Comparison of ENCODE assay signal across 8 mouse cellular contexts in genomic region chr8:122500856-122501255, GRCm38 (mm10). TPM values are rescaled to one million over a fixed set of nuclear protein-coding genes. Genes with fewer than 3 reads are reported as not detected.
A peak's percentile ranks its signal among the peaks of the same experiment; 100 is the strongest.
DNase-seq lines count a peak whose midpoint lies in the region; ATAC-seq lines count a peak whose summit lies in the region.

No protein-coding gene starts in this region.

- no peak overlapping the region for H3K9ac ChIP-seq in forebrain, embryonic 12.5 days
- H3K9ac ChIP-seq in lung, embryonic 16.5 days (ENCODE audit: low read length) = no peak overlapping the region

- no peaks in the 10 kb centered on the region for H3K36me3 ChIP-seq in forebrain, embryonic 12.5 days (replicated peaks)
- peaks cover 45% of the 10 kb centered on the region for H3K36me3 ChIP-seq in lung, embryonic 16.5 days (ENCODE audit: control insufficient read depth, insufficient read depth, low read length)

- peak; percentile 86 for DNase-seq in ES-CJ7 (ENCODE audit: low read depth, low spot score)
- peak; percentile 74 for DNase-seq in c-Kit-positive CD71-negative TER-119-negative erythroid progenitor cells, embryonic 14.5 days (ENCODE audit: low read depth)
- DNase-seq in heart, postnatal 36 days = peak; percentile 81 to 86
- DNase-seq in layer of hippocampus, adult 9-11 months = peak; percentile 61
- peak; percentile 53 for DNase-seq in retina, adult 2 months (ENCODE audit: low read depth, low spot score)
- DNase-seq in thymus, postnatal 10 days (ENCODE audit: low spot score in 2 of 2) = peak; percentile 40 to 81

- peak; percentile 65 for ATAC-seq in forebrain, embryonic 12.5 days (ENCODE audit: low FRiP score)
- ATAC-seq in lung, embryonic 16.5 days (ENCODE audit: low read depth) = peak; percentile 78

- H3K27me3 ChIP-seq in forebrain, embryonic 12.5 days = no peaks in the 10 kb centered on the region
- H3K27me3 ChIP-seq in lung, embryonic 16.5 days (ENCODE audit: control insufficient read depth, insufficient read depth, low read depth, low read length) = no peaks in the 10 kb centered on the region

- no peaks in the 10 kb centered on the region for H3K9me3 ChIP-seq in forebrain, embryonic 12.5 days
- H3K9me3 ChIP-seq in lung, embryonic 16.5 days (ENCODE audit: control insufficient read depth, low read length) = no peaks in the 10 kb centered on the region

- H3K4me2 ChIP-seq in forebrain, embryonic 12.5 days = no peak overlapping the region
- no peak overlapping the region for H3K4me2 ChIP-seq in lung, embryonic 16.5 days (ENCODE audit: low read depth, low read length)

- no peak overlapping the region for H3K27ac ChIP-seq in forebrain, embryonic 12.5 days
- H3K27ac ChIP-seq in lung, embryonic 16.5 days (ENCODE audit: low read length) = no peak overlapping the region

- H3K4me3 ChIP-seq in forebrain, embryonic 12.5 days (replicated peaks) = no peak overlapping the region
- H3K4me3 ChIP-seq in lung, embryonic 16.5 days (ENCODE audit: low read length) = no peak overlapping the region

- no peaks in the 10 kb centered on the region for H3K4me1 ChIP-seq in forebrain, embryonic 12.5 days
- 0 out of 2 replicates have a peak, but pooled peaks cover 2% of the 10 kb centered on the region for H3K4me1 ChIP-seq in lung, embryonic 16.5 days (replicated peaks; ENCODE audit: control insufficient read depth, insufficient read depth, low read length)

- intact Hi-C loops in heart, postnatal 36 days (cut with DNase I) = loop anchor here (1.0 to 2.0 kb wide), 3 partner anchors 50 to 329 kb away; partner anchors contain the start of gene Piezo1

- WGBS in forebrain, embryonic 12.5 days = 37% methylated on average over 10 of the region's 10 CpGs
- 28% methylated on average over 10 of the region's 10 CpGs for WGBS in lung, embryonic 16.5 days

RNA-seq across cellular contexts. Expression of gene Ctu2, which starts 24.9 kb away (rescaled TPM):
- 79.6 and 83.2 TPM in 2 replicates for polyA plus RNA-seq in forebrain, embryonic 12.5 days (2016; fragmentation: Nextera tagmentation; extraction: Ambion mirVana)
- 10 to 100 TPM in 1 of 2 experiments, 1 to 10 TPM in 1; 7.1 to 10.7 TPM for total RNA-seq in heart, postnatal 36 days (2021)
- 34.7 and 36.9 TPM in 2 replicates for polyA plus RNA-seq in lung, embryonic 16.5 days (2015; fragmentation: Nextera tagmentation; extraction: Ambion mirVana)

RNA-seq across cellular contexts. Expression of gene Rnf166, which starts 25.0 kb away (rescaled TPM):
- polyA plus RNA-seq in forebrain, embryonic 12.5 days (2016; fragmentation: Nextera tagmentation; extraction: Ambion mirVana) = 35.1 and 35.4 TPM in 2 replicates
- total RNA-seq in heart, postnatal 36 days (2021) = 10 to 100 TPM; 37.3 to 40.0 TPM
- polyA plus RNA-seq in lung, embryonic 16.5 days (2015; fragmentation: Nextera tagmentation; extraction: Ambion mirVana) = 38.1 and 40.1 TPM in 2 replicates

RNA-seq across cellular contexts. Expression of gene Snai3, which starts 40.3 kb away (rescaled TPM):
- 0.15 TPM in 1 of 2 replicates, not detected in the other for polyA plus RNA-seq in forebrain, embryonic 12.5 days (2016; fragmentation: Nextera tagmentation; extraction: Ambion mirVana)
- 1 to 10 TPM; 2.2 to 5.0 TPM for total RNA-seq in heart, postnatal 36 days (2021)
- 1.3 and 1.5 TPM in 2 replicates for polyA plus RNA-seq in lung, embryonic 16.5 days (2015; fragmentation: Nextera tagmentation; extraction: Ambion mirVana)

RNA-seq across cellular contexts. Expression of gene Piezo1, which starts 50.3 kb away (rescaled TPM):
- polyA plus RNA-seq in forebrain, embryonic 12.5 days (2016; fragmentation: Nextera tagmentation; extraction: Ambion mirVana) = 4.7 and 4.9 TPM in 2 replicates
- total RNA-seq in heart, postnatal 36 days (2021) = 10 to 100 TPM; 18.8 to 21.6 TPM
- polyA plus RNA-seq in lung, embryonic 16.5 days (2015; fragmentation: Nextera tagmentation; extraction: Ambion mirVana) = 23.3 and 30.0 TPM in 2 replicates

RNA-seq across cellular contexts. Expression of gene Mvd, which starts 57.6 kb away (rescaled TPM):
- 39.3 and 42.6 TPM in 2 replicates for polyA plus RNA-seq in forebrain, embryonic 12.5 days (2016; fragmentation: Nextera tagmentation; extraction: Ambion mirVana)
- 1 to 10 TPM; 4.5 to 5.5 TPM for total RNA-seq in heart, postnatal 36 days (2021)
- polyA plus RNA-seq in lung, embryonic 16.5 days (2015; fragmentation: Nextera tagmentation; extraction: Ambion mirVana) = 19.8 and 20.6 TPM in 2 replicates
